8 mouse cellular contexts compared by ENCODE assay signal in the genomic region with DNA sequence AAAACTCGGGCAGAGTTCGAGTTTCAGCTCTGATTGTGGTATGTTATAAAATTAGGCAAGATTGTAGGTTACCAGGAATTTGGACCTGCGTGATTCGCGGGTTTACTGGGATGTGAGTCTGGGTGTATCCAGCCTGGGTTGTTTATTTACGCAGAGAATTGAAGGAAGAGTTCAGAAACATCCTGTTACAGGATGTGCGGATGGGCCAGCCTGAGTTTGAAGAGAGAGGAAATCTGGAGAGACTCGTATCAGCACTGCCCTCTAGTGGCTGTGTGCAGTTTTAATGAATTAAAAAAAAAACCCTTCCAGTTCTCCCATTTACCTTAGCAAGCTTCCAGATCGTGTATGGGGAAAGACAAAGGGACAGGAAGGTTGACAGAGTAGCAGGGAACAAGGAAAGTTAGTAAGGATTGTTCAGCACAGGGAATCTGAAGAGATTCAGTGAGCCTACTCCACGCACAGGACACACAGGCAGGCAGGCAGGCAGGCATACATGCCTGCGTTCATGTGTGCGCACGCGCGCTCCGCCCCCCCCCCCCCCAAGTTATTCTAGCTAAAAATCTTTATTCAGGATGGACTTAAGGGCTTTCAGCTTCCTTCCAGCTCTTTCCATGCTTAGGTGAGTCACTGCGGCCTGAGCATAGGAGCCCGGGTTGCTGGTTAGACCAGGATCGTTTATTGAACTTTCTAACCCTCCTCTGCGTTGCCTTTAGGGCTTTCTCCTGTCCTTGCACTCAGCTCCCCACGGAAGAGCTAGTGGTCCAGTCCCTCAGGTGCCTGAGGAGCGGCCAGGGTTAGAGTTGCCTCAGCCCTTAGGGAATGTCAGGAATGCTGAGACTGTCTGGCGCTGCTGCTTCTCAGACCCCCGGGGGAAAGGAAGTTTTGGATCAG.
A peak's percentile ranks its signal among the peaks of the same experiment; 100 is the strongest.
DNase-seq lines count a peak whose midpoint lies in the region; ATAC-seq and TF ChIP-seq lines count a peak whose summit lies in the region.

No protein-coding gene starts in this region.

- H3K27ac ChIP-seq in bone marrow macrophage, adult 2 months (ENCODE audit: insufficient read depth, low read depth, low read length), result no peak overlapping the region
- 0 out of 2 replicates have a peak overlapping the region, but pooled peaks have one; percentile 28 for H3K27ac ChIP-seq in embryonic facial prominence, embryonic 13.5 days
- peak overlapping the region; percentile 85 for H3K27ac ChIP-seq in heart, embryonic 13.5 days (replicated peaks)
- peak overlapping the region; percentile 83 for H3K27ac ChIP-seq in kidney, embryonic 15.5 days
- 0 out of 2 replicates have a peak overlapping the region, but pooled peaks have one; percentile 4 for H3K27ac ChIP-seq in liver, postnatal 0 days (ENCODE audit: low read depth)
- no peak overlapping the region for H3K27ac ChIP-seq in neural tube, embryonic 14.5 days (ENCODE audit: low read depth, low read length)

- H3K9ac ChIP-seq in embryonic facial prominence, embryonic 13.5 days, result peak overlapping the region; percentile 63
- peak overlapping the region; percentile 79 for H3K9ac ChIP-seq in heart, embryonic 13.5 days
- H3K9ac ChIP-seq in kidney, embryonic 15.5 days, result peak overlapping the region; percentile 41
- peak overlapping the region; percentile 50; the same call in 1 of the 2 replicates for H3K9ac ChIP-seq in liver, postnatal 0 days (replicated peaks)
- no peak overlapping the region; the same call in 1 of the 2 replicates for H3K9ac ChIP-seq in neural tube, embryonic 14.5 days (replicated peaks; ENCODE audit: low read depth, low read length)

- 3% methylated on average over 24 of the region's 24 CpGs for WGBS in embryonic facial prominence, embryonic 13.5 days
- 4% methylated on average over 24 of the region's 24 CpGs for WGBS in heart, embryonic 13.5 days
- WGBS in kidney, embryonic 15.5 days, result 8% methylated on average over 24 of the region's 24 CpGs
- WGBS in liver, postnatal 0 days (ENCODE audit: insufficient replicate concordance), result 6% methylated on average over 19 of the region's 24 CpGs
- WGBS in neural tube, embryonic 14.5 days, result 12% methylated on average over 21 of the region's 24 CpGs

- H3K27me3 ChIP-seq in embryonic facial prominence, embryonic 13.5 days, result no peaks in the 10 kb centered on the region
- H3K27me3 ChIP-seq in heart, embryonic 13.5 days (replicated peaks), result no peaks in the 10 kb centered on the region
- H3K27me3 ChIP-seq in kidney, embryonic 15.5 days, result no peaks in the 10 kb centered on the region
- no peaks in the 10 kb centered on the region for H3K27me3 ChIP-seq in liver, postnatal 0 days (ENCODE audit: insufficient read depth, low read length)
- H3K27me3 ChIP-seq in neural tube, embryonic 14.5 days (ENCODE audit: control insufficient read depth, insufficient read depth, low read length), result no peaks in the 10 kb centered on the region

- H3K4me2 ChIP-seq in embryonic facial prominence, embryonic 13.5 days, result peak overlapping the region; percentile 66
- H3K4me2 ChIP-seq in heart, embryonic 13.5 days, result peak overlapping the region; percentile 78
- peak overlapping the region; percentile 64 for H3K4me2 ChIP-seq in kidney, embryonic 15.5 days
- H3K4me2 ChIP-seq in liver, postnatal 0 days (ENCODE audit: low read depth, low read length), result peak overlapping the region; percentile 69
- peak overlapping the region; percentile 64 for H3K4me2 ChIP-seq in neural tube, embryonic 14.5 days (ENCODE audit: low read depth, low read length)

- H3K4me3 ChIP-seq in bone marrow macrophage, adult 2 months (ENCODE audit: insufficient read depth, low read length), result peak overlapping the region; percentile 36
- peak overlapping the region; percentile 42 for H3K4me3 ChIP-seq in embryonic facial prominence, embryonic 13.5 days
- H3K4me3 ChIP-seq in heart, embryonic 13.5 days, result peak overlapping the region; percentile 51
- H3K4me3 ChIP-seq in kidney, embryonic 15.5 days (replicated peaks), result peak overlapping the region; percentile 42
- H3K4me3 ChIP-seq in liver, postnatal 0 days (ENCODE audit: low read depth, low read length), result peak overlapping the region; percentile 38
- H3K4me3 ChIP-seq in neural tube, embryonic 14.5 days (ENCODE audit: low read depth, low read length), result peak overlapping the region; percentile 36

- TF ChIP-seq POLR2A in bone marrow macrophage, adult 2 months (IDR thresholded peaks at IDR 0.05; ENCODE audit: borderline replicate concordance, low read depth, low read length), result no peak

- no peaks in the 10 kb centered on the region for H3K4me1 ChIP-seq in bone marrow macrophage, adult 2 months (ENCODE audit: control insufficient read depth, insufficient read depth, low read length)
- H3K4me1 ChIP-seq in embryonic facial prominence, embryonic 13.5 days, result peaks cover 26% of the 10 kb centered on the region
- H3K4me1 ChIP-seq in heart, embryonic 13.5 days, result peaks cover 45% of the 10 kb centered on the region
- peaks cover 37% of the 10 kb centered on the region for H3K4me1 ChIP-seq in kidney, embryonic 15.5 days
- peaks cover 9% of the 10 kb centered on the region for H3K4me1 ChIP-seq in liver, postnatal 0 days (ENCODE audit: insufficient read depth)
- peaks cover 4% of the 10 kb centered on the region; the same call in 1 of the 2 replicates for H3K4me1 ChIP-seq in neural tube, embryonic 14.5 days (ENCODE audit: control insufficient read depth, insufficient read depth, low read length)

- H3K36me3 ChIP-seq in embryonic facial prominence, embryonic 13.5 days, result no peaks in the 10 kb centered on the region
- H3K36me3 ChIP-seq in heart, embryonic 13.5 days, result no peaks in the 10 kb centered on the region
- no peaks in the 10 kb centered on the region for H3K36me3 ChIP-seq in kidney, embryonic 15.5 days
- H3K36me3 ChIP-seq in liver, postnatal 0 days (replicated peaks; ENCODE audit: insufficient read depth, low read length), result no peaks in the 10 kb centered on the region
- H3K36me3 ChIP-seq in neural tube, embryonic 14.5 days (ENCODE audit: control insufficient read depth, insufficient read depth, low read length), result no peaks in the 10 kb centered on the region

- H3K9me3 ChIP-seq in embryonic facial prominence, embryonic 13.5 days, result no peaks in the 10 kb centered on the region
- no peaks in the 10 kb centered on the region for H3K9me3 ChIP-seq in heart, embryonic 13.5 days
- H3K9me3 ChIP-seq in kidney, embryonic 15.5 days (replicated peaks), result no peaks in the 10 kb centered on the region
- no peaks in the 10 kb centered on the region for H3K9me3 ChIP-seq in liver, postnatal 0 days (ENCODE audit: low read length)
- H3K9me3 ChIP-seq in neural tube, embryonic 14.5 days (ENCODE audit: control insufficient read depth, low read length), result no peaks in the 10 kb centered on the region

- TF ChIP-seq CTCF in bone marrow macrophage, adult 2 months (IDR thresholded peaks at IDR 0.05; ENCODE audit: low read depth, low read length), result peak; percentile 23; the same call in 1 of the 2 replicates
- TF ChIP-seq CTCF in liver, postnatal 0 days (IDR thresholded peaks at IDR 0.05; ENCODE audit: low read depth), result peak; percentile 68

- no peak for TF ChIP-seq EP300 in liver, postnatal 0 days (IDR thresholded peaks at IDR 0.05; ENCODE audit: low read depth)

- peak; percentile 60 for DNase-seq in MEL-GATA-1-ER (ENCODE audit: extremely low read depth, low read depth)
- DNase-seq in liver, postnatal 0 days, result peak; percentile 56
- DNase-seq in T-cell, adult 2 months (ENCODE audit: low spot score), result no peak

- 0 out of 2 replicates have a peak, but pooled peaks have one; percentile 49 for ATAC-seq in embryonic facial prominence, embryonic 13.5 days (ENCODE audit: insufficient number of reproducible peaks, insufficient read depth, low FRiP score, low TSS enrichment, low read depth)
- ATAC-seq in heart, embryonic 13.5 days (ENCODE audit: extremely low read depth, insufficient number of reproducible peaks, low FRiP score, low TSS enrichment), result no peak
- peak; percentile 67 for ATAC-seq in kidney, embryonic 15.5 days (replicated peaks; ENCODE audit: low FRiP score)
- peak; percentile 77 for ATAC-seq in liver, postnatal 0 days
- ATAC-seq in neural tube, embryonic 14.5 days (ENCODE audit: low read depth), result peak; percentile 81

Comparison
In these comparisons a context has a peak if more than half of its experiments do, and no peak if none do; other contexts are left out.
1. H3K27ac ChIP-seq: peak in embryonic facial prominence, embryonic 13.5 days (single experiment), heart, embryonic 13.5 days (single experiment), kidney, embryonic 15.5 days (single experiment) and liver, postnatal 0 days (single experiment); none in bone marrow macrophage, adult 2 months (single experiment) and neural tube, embryonic 14.5 days (single experiment).
2. Peak in every context shown above with its lines, with median percentiles within 50 percentile points of each other: H3K4me3 ChIP-seq and H3K4me2 ChIP-seq.